Comparison of ENCODE assay signal across 20 mouse cellular contexts in the genomic region with DNA sequence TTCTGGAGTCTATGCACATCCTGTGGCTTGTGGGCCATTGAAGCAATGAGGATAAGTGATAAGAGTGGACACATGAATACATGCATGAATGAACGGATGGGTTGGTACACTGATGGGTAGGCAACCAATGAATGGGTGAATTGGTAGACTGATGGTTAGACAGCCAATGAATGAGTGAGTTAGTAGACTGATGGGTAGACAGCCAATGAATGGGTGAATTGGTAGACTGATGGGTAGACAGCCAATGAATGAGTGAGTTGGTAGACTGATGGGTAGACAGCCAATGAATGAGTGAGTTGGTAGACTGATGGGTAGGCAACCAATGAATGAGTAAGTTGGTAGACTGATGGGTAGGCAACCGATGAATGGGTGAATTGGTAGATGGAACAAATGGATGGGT.
"Had no signal": no experiment of that assay in that cellular context is flagged by ENCODE, and none has a peak within 500 bp of the region (broad histone marks: within the 10 kb centered on the region; RNA-seq: fewer than 3 reads in every experiment).

No protein-coding gene starts in this region.

- H3K27ac ChIP-seq: embryonic facial prominence, embryonic 10.5 days; embryonic facial prominence, embryonic 12.5 days; embryonic facial prominence, embryonic 15.5 days; forebrain, embryonic 10.5 days; forebrain, embryonic 12.5 days; forebrain, embryonic 13.5 days; forebrain, embryonic 15.5 days; gastrocnemius, adult 2 months; heart, adult 2 months; heart, embryonic 10.5 days had no signal

- DNase-seq: cerebellum, adult 9-11 months; embryo, embryonic 11 days; forebrain, postnatal 0 days; gastrocnemius, adult 2 months; gastrocnemius, postnatal 10 days; gastrocnemius, postnatal 25 days; gastrocnemius, postnatal 36 days; heart, adult 11 months; heart, adult 18-20 months; heart, adult 2 months had no signal

- H3K9me3 ChIP-seq: embryonic facial prominence, embryonic 10.5 days; embryonic facial prominence, embryonic 12.5 days; embryonic facial prominence, embryonic 13.5 days; embryonic facial prominence, embryonic 15.5 days; forebrain, embryonic 13.5 days; forebrain, embryonic 15.5 days; heart, embryonic 10.5 days had no signal

- H3K4me3 ChIP-seq: embryonic facial prominence, embryonic 10.5 days; embryonic facial prominence, embryonic 12.5 days; embryonic facial prominence, embryonic 13.5 days; embryonic facial prominence, embryonic 15.5 days; erythroblast, embryonic 14.5 days; forebrain, embryonic 10.5 days; forebrain, embryonic 12.5 days; forebrain, embryonic 13.5 days; forebrain, embryonic 15.5 days; gastrocnemius, adult 2 months; heart, adult 2 months; heart, embryonic 10.5 days had no signal

- H3K27me3 ChIP-seq: embryonic facial prominence, embryonic 12.5 days; embryonic facial prominence, embryonic 13.5 days; embryonic facial prominence, embryonic 15.5 days; forebrain, embryonic 13.5 days; forebrain, embryonic 15.5 days had no signal

- H3K9ac ChIP-seq: embryonic facial prominence, embryonic 12.5 days; embryonic facial prominence, embryonic 13.5 days; embryonic facial prominence, embryonic 15.5 days; forebrain, embryonic 12.5 days; forebrain, embryonic 13.5 days; forebrain, embryonic 15.5 days; forebrain, postnatal 0 days had no signal

- H3K4me2 ChIP-seq: embryonic facial prominence, embryonic 12.5 days; embryonic facial prominence, embryonic 13.5 days; embryonic facial prominence, embryonic 15.5 days; forebrain, embryonic 12.5 days; forebrain, embryonic 13.5 days; forebrain, embryonic 15.5 days had no signal

- H3K36me3 ChIP-seq: embryonic facial prominence, embryonic 10.5 days; embryonic facial prominence, embryonic 12.5 days; embryonic facial prominence, embryonic 13.5 days; embryonic facial prominence, embryonic 15.5 days; forebrain, embryonic 10.5 days; forebrain, embryonic 12.5 days; forebrain, embryonic 15.5 days; heart, embryonic 10.5 days had no signal
